In genomic region chr11:95869442-95869841, GRCm38 (mm10) we compare ENCODE assay signal across 1 mouse cellular context.
TF ChIP-seq lines count a peak whose summit lies in the region.

No protein-coding gene starts in this region.

TF ChIP-seq in CH12.LX, 34 proteins besides CTCF, POLR2A, EP300 and RAD21:
- peak; percentile 80 for TF ChIP-seq ZNF384 (IDR thresholded peaks at IDR 0.05; ENCODE audit: low read depth, low read length)
- no peak for TF ChIP-seq JUND (conservative IDR thresholded peaks at IDR 0.05; ENCODE audit: low read depth, low read length)
